Mouse (Mus musculus): Measurements from ENCODE around the gene Asl.

- TF ChIP-seq ZNF384 (IDR thresholded peaks at IDR 0.05; ENCODE audit: low read depth, low read length) (no peak), HCFC1 (IDR thresholded peaks at IDR 0.05; ENCODE audit: borderline replicate concordance, insufficient read depth, low read length) (no peak)
Measured at GRCm38 (mm10) chr5:130065579-130065978, 36.5 kb upstream of the Asl start.

Data from ES-E14 (cell line).